Mouse (Mus musculus) left cerebral cortex, adult 2 months (tissue): Measurements from ENCODE around the gene Nrarp. TPM values are rescaled to one million over a fixed set of nuclear protein-coding genes. Genes with fewer than 3 reads are reported as not detected.
A peak's percentile ranks its signal among the peaks of the same experiment; 100 is the strongest.

Source experiments
- DNase-seq, 2 experiments: peaks; one replicate each; pipeline ENCODE4 v3.0.0; 2021 to 2022; ENCODE audit warnings: low spot score in 2 of 2, mixed read lengths in 1 of 2; ENCODE audit errors: extremely low spot score in 1 of 2
- H3K27ac ChIP-seq: fragments of 200-600 bp; 2 replicates; pipeline ENCODE4 v1.8.1; 2022
- H3K4me3 ChIP-seq: fragments of 200-600 bp; 2 replicates; pipeline ENCODE4 v1.8.1; 2022
- CTCF ChIP-seq: fragments of 200-600 bp; IDR thresholded peaks from 2 replicates; pipeline ENCODE4 v1.8.1; 2022; ENCODE audit warnings: antibody characterized with exemption, mild to moderate bottlenecking, moderate library complexity
- intact Hi-C: fragments of 180-260 bp; cut with DNase I; formaldehyde crosslinking; loops from one replicate; pipeline ENCODE4 v1.15.1; 2025
- total RNA-seq, 2 experiments: library from RNA; stranded (reverse); gene quantifications; 2 replicates each; pipeline ENCODE4 v1.2.3; 2021

Nrarp gene
- total RNA-seq, 2 experiments from 2014 or later: 20.2 to 21.7 TPM

DNA sequence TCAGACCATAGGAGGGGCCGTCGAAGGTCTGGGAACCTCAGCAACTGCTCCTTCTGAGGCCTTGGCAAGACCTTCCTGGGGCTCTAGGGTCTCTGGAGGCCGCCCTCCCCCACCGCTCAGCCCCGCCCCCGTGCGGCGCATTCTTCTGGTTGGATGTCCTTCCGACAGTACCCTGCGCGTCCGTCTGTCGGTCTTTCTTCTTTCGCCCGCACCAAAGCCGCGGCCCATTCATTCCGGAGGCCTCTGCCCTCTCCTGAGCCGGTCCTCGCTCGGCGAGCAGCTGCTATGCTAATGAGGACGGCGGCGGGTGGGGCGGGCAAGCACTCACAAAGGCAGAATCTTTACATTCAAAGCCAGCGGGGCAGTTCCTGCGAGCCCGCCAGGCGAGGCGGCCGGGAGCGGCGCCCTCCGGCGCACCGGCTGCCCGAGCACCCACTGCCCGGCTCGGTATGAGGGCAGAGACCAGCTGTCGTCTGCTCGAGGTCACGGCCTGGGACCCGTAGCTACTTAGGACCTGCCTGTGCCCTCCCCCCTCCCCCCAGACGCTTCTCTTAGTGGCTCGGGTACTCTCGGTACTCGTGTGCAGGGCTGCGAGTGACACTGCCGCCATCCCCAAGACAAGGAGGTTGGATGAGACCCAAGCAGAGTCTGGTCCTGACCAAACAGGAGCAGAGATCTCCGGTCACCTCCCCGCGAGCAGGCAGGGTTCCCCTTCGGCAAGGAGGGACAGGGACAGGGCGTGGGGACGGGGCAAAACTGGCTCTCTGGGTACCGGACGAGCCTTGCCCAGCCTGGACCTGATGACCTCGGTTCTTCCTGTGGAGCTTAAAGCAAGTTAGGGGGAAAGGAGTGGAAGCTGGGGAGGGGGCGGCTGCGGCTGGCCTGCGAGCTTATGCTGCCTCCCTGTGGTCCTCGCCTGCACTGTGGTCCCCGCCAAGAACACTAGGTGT lies 5.3 kb downstream of the Nrarp start:
- peak overlapping the region; percentile 67; the same call in 1 of the 2 replicates for H3K27ac ChIP-seq
- intact Hi-C loops: loop anchor here (1.0 kb wide), 1 partner anchor 87 kb away; no protein-coding TSS in a partner anchor
- peak; percentile 51 to 52 for DNase-seq
- TF ChIP-seq CTCF: peak; percentile 43
- H3K4me3 ChIP-seq: peak overlapping the region; percentile 35

DNA sequence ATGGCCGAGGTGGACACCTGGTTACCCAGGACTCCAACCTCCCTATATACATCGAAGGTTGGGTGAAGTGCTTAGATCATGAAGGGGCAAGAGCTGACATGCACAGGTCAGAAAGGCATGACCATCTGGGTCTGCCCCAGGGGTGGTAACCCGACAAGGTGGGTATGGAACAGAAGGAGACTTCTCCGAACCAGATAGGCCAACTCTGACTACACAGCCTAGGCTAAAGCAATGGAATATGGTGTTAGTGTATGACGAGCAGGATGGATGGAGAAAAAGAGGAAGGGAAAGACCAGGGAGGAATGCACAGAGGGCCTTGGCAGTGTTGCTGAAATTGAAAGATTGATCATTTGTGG lies 6.0 kb downstream of the Nrarp start:
- no peak overlapping the region for H3K27ac ChIP-seq
- no peak for TF ChIP-seq CTCF
- H3K4me3 ChIP-seq: no peak overlapping the region
- intact Hi-C loops: loop anchor here (1.0 kb wide), 1 partner anchor 87 kb away; no protein-coding TSS in a partner anchor
- DNase-seq: no peak

DNA sequence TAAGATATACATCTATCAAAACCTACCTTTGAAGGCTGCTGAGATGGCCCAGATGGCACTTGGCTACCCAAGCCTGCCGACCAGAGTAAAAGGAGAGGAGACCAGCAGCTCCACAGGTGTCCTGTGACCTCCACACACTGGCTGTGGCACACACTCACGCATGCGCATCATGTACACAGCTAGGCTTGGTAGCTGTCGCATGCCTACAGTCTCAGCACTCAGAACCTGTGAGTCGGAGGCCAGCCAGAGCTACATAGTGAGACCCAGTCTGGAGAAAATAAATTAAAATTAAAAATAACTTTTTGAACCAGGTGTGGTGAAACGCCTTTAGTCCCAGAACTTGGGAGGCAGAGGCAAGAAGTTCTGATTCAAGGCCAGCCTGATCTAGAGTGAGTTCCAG lies 7.3 kb downstream of the Nrarp start:
- intact Hi-C loops: no loop called here

DNA sequence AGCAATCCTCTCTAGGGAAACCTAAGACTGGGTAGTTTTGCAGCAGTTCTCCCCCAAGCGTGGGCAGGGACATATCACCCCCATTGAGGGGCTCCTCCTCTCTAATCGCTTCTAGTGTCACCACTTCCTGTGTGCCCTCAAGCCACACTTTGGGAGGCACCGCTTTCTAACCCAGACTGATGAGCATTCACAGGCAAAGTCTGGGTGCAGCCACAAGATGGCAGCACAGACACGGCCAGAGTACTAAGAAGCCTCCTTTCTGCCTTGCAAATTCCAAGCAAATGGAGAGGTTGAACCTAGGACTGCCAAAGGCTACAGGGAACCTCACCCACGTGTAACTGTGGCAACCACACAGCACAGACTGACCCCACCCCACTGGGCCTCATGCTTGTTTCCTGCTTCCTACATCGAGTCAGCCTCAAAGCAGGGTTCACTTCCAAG lies 12.8 kb downstream of the Nrarp start:
- Histone ChIP-seq H3K27ac (no peak overlapping the region), H3K4me3 (no peak overlapping the region)
- peak; percentile 94 for TF ChIP-seq CTCF
- DNase-seq: peak; percentile 80 to 84
- intact Hi-C loops: loop anchor here (2.0 to 5.0 kb wide), 4 partner anchors 35 to 134 kb away; partner anchors contain the start of genes Tmem203 and Tprn

More for the DNA sequence above, 7.3 kb downstream of the Nrarp start:
- no peak for DNase-seq
- H3K4me3 ChIP-seq: no peak overlapping the region
- no peak for TF ChIP-seq CTCF
- no peak overlapping the region for H3K27ac ChIP-seq

DNA sequence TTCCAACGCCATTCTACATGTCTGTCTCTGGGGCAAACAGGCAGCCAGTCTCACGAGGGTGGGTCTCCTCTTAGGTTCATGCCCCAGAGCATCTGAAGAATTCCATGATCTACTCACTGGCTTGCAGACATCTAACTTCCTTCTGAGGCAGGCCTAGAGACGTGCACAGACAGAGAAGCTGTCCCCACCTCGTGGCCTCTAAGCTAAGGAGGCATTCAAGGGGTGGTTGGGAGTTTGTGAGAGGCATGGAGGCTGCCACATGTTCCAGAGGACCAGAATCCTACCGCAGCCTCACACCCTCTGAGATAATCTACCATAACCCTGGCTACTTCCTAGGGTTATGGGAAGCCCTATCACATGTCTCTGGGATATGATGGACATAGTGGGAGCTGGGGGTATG lies 13.4 kb downstream of the Nrarp start:
- 0 out of 2 replicates have a peak overlapping the region, but pooled peaks have one; percentile 13 for H3K27ac ChIP-seq
- DNase-seq: no peak
- no peak overlapping the region for H3K4me3 ChIP-seq
- intact Hi-C loops: loop anchor here (5.0 kb wide), 1 partner anchor 133 kb away; no protein-coding TSS in a partner anchor
- TF ChIP-seq CTCF: no peak

DNA sequence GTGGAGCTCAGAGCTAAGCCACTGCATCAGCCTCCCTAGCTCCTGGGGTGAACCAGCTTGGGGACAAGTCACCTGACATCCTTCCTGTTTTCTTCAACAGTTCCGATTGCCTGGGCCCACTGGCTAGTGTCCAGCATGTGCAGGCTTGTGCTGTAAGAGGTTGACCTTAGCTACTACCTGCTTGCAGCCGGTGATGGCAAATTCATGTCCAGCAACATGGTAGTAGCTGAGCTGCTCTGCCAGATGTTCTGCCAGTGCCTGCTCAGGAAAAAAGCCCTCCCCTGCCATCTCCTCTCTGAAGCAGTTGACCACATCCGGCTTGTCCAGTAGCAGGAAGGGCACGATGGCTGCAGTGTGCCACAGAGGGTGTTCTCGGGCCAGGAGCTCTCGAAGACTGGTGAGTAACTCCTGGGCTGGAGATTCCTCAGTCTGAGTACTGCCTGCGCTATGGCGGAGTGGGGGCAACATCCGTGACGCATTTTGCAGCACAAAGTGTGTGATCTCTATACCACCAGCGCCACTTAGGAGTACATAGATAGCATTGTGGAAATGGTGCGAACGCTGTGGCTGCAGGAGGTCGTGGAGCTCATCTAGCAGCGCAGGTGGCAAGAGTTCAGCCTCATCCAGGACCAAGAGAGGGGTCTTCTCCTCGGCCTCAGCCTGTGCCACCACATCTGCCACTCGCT lies 14.1 kb downstream of the Nrarp start:
- H3K27ac ChIP-seq: no peak overlapping the region
- no peak for TF ChIP-seq CTCF
- intact Hi-C loops: loop anchor here (5.0 kb wide), 1 partner anchor 133 kb away; no protein-coding TSS in a partner anchor
- no peak overlapping the region for H3K4me3 ChIP-seq
- DNase-seq: no peak

DNA sequence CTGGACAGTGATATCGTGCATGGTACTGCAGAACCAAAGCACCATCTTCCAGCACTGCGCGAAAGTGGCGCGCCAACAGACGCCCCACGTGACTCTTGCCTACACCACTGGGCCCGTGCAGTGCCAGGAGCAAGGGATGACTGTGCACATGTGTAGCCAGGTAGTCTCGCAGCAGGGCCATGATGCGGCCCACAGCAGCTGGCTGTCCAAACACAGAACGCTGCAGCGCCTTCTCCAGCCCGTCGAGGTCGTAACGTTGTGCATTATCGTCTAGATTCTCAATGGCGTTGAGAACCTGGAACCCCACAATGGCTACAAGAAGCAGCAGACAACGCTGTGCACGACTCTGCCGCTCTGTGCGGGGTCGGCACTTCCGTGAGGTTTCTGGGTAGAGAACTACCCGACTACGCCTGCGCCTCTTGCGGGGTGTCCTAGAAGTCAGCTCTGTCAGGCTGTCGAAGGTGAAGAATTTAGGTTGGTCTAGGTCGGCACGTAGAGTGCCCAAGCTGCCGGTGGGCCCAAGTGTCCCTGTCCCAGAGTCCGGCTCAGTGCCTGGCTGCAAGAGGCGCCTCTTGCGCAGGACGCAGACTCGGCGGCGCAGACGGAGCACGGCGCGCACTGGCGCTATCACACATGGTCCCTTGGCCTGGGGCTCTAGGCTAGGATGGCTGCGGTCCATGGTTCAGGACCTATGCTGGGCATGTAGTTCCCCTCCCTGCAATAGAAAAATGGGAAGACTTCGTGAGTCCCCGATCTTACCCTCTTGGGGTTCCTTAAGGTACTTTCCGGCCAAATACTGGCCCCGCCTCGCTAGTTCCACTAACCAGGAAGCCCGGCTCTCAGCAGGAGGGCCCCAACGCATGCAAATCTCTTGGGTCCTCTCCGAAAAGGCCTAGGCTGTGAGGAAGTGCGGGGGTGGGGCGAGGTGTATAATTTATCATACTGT lies 14.9 kb downstream of the Nrarp start:
- no peak for TF ChIP-seq CTCF
- no peak for DNase-seq
- intact Hi-C loops: no loop called here
- H3K27ac ChIP-seq: peak overlapping the region; percentile 45
- peak overlapping the region; percentile 27; the same call in 1 of the 2 replicates for H3K4me3 ChIP-seq

DNA sequence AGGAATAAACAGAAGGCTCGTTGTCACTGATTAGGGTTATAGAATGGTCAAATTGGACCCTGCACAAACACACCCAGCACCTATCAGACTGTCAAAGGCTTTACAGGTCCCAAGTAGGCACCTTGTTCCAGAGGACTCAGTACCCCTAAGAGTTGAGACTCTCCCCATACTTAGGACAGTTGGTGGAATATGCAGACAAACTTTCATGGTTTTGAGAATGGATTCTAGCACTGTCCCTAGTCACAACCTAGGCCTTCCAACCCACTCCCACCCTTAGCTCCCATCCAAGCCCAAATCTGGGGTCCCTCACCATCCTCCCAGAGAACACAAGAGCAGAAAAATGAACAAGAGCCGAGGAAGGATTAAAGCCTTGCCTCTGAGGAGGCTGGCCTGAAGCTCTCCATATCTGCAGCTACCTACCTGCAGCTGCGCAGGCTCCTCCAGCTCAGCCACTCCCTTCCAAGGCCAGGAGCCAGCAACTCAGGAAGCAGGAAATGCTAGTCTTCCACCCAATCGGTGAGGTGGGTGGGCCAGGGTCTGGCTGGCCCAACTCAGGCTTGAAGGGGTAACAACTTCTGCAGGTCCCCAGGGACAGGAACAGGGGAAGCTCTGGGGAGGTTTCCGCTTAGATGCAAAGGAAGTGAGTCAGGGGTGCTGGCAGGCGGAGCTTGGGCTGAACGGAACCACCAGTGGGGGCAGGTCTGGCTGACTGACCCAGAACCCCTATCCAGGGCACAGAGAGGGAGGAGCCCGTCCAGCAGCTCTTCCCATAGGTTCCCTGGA lies 15.8 kb downstream of the Nrarp start, which contains the start of gene Tor4a:
TSS of gene Tor4a (minus strand) at position 715 of the 783 bp plus-strand sequence.
- TF ChIP-seq CTCF: no peak; the same call in 1 of the 2 replicates
- DNase-seq: no peak
- Histone ChIP-seq H3K27ac (peak within 1 kb of the TSS; percentile 45), H3K4me3 (peak within 1 kb of the TSS; percentile 27)
- intact Hi-C loops: no loop called here

DNA sequence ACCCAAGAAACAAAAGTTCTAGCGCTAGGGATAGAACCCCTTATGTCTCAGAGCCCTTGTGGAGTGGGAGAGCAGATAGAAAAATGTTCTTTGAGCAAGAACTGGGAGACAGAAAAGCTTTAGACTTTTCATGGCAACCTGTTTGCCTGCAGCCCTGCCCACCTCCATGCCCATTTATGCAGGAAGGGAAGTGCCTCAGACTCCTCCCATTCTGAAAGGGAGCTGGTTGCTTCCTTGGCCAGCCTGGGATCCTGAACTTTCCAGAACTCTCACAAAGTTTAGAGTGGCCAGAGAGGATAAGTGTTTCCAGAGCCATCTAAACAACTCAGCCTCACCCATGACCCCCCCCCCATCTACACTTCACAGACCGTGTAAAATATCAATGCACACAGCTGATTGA lies 16.6 kb downstream of the Nrarp start:
- intact Hi-C loops: no loop called here
- H3K4me3 ChIP-seq: no peak overlapping the region
- no peak for TF ChIP-seq CTCF
- peak overlapping the region; percentile 34; the same call in 1 of the 2 replicates for H3K27ac ChIP-seq
- DNase-seq: no peak

DNA sequence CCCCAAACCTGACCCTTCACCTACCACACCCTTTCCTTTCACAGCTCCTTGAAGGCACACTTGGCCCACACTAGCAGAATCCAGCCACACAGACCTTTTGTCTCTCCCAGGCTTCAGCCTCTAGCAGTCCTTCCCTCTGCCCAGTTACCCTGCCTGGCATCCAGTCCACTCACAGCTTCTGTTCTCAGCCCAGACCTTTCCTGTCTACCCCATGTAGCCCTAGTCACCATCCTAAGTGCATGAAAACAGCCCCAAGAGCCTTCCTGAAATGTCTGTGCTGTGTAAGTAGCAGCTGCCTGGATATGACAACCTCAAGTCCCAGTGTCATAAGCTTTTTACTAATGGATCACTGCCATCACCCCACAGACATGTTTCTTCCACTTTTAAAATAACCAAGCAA lies 17.4 kb downstream of the Nrarp start:
- no peak for DNase-seq
- H3K4me3 ChIP-seq: no peak overlapping the region
- intact Hi-C loops: no loop called here
- TF ChIP-seq CTCF: no peak
- no peak overlapping the region; the same call in 1 of the 2 replicates for H3K27ac ChIP-seq
